Mouse (Mus musculus) 3T3-L1 (cell line): ENCODE measurements around the gene Heatr4.

Experiments used
- DNase-seq: peaks from one replicate; pipeline ENCODE4 v3.0.0-alpha.2; 2015; ENCODE audit warnings: low read depth, low spot score

The Heatr4 gene

GRCm38 (mm10) chr12:83998341-83999107 is 13.9 kb upstream of the Heatr4 start:
- DNase-seq: peak; percentile 57

- no peak for DNase-seq
Observed at GRCm38 (mm10) chr12:83997221-83997620, 12.6 kb upstream of the Heatr4 start.

- DNase-seq: no peak
Observed at GRCm38 (mm10) chr12:83989378-83989777, 4.7 kb upstream of the Heatr4 start.

GRCm38 (mm10) chr12:83988483-83988882 is 3.8 kb upstream of the Heatr4 start:
- peak; percentile 48 for DNase-seq

- peak; percentile 90 for DNase-seq
Observed at GRCm38 (mm10) chr12:83987583-83988441, 3.2 kb upstream of the Heatr4 start, which contains the start of gene Acot2. TSS of gene Acot2 (plus strand) at chr12:83987861.

DNA sequence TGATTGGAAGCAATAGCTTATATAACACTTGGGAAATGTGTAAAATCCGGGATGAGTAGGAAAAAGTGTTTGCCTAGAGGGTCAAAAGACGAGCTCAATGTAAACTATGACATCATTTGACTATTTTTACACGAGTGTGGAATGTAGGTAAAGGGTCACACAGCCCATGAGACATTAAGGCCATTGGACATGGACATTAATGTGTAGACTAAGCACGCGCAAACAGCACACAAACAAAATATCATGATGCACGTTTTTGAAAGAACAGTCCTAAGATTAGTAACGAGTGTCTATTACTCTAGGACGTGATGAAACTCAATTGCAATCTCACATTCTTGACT is 2.6 kb upstream of the Heatr4 start:
- DNase-seq: no peak

- no peak for DNase-seq
Observed at GRCm38 (mm10) chr12:83981615-83982014, 3.0 kb downstream of the Heatr4 start.

DNA sequence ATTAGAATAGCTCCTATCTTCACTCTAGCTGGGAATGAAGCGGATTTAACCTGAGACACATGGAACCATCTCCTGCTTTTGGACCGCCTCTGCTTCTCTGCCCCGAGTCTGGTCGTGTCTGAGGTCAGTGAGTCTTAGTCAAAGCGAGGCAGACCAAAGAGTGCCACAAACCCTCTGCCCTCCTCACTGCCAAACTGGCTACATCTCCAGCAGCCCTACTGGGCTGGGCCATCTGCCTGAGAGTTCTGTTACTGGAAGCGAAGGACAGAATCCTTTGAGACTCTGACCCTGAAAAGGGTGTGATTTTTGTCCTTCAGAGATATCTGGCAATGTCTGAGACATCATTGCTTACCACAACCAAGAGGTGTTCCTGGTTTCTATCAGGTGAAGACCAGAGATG is 5.8 kb downstream of the Heatr4 start:
- DNase-seq: no peak

GRCm38 (mm10) chr12:83972117-83972516 is 12.5 kb downstream of the Heatr4 start:
- DNase-seq: peak; percentile 74

- DNase-seq: no peak
Observed at GRCm38 (mm10) chr12:83965235-83965634, 19.4 kb downstream of the Heatr4 start.

DNA sequence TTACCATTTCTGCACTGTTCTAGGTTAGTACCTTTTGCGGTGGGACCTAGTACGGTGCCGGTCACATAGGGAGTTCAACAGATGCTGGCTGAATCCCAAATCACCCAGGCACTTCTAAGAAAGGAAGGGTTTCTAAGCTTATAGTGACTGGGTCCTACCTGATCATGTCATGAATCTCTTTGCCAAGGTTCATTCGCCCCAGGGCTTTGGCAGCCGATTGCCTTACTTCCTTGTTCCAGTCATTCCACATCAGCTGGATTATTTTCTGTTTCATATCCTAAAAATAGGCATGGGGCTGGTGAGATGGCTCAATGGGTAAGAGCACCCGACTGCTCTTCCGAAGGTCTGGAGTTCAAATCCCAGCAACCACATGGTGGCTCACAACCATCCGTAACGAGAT is 26.4 kb downstream of the Heatr4 start:
- DNase-seq: no peak

DNA sequence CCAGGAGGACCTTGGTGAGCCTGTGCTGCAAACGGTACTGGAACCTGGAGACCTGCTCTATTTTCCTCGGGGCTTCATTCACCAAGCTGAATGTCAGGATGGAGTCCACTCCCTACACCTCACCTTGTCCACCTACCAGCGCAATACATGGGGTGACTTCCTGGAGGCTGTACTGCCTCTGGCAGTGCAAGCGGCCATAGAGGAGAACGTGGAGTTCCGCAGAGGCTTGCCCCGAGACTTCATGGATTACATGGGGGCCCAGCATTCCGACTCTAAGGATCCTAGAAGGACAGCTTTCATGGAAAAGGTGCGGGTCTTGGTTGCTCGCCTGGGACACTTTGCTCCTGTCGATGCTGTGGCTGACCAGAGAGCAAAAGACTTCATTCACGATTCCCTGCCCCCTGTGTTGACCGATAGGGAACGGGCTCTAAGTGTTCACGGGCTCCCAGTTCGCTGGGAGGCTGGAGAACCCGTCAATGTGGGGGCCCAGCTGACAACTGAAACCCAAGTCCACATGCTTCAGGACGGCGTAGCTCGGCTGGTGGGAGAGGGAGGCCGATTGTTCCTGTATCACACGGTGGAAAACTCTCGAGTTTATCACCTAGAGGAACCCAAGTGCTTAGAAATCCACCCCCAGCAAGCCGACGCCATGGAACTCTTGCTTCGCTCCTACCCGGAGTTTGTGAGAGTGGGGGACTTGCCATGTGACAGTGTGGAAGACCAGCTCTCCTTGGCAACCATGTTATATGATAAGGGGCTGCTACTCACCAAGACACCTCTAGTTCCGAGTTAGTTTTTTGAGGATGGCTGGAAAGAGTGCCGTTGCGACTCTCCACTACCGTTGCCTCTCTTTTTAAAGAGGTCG is 32.7 kb downstream of the Heatr4 start:
- no peak for DNase-seq

DNA sequence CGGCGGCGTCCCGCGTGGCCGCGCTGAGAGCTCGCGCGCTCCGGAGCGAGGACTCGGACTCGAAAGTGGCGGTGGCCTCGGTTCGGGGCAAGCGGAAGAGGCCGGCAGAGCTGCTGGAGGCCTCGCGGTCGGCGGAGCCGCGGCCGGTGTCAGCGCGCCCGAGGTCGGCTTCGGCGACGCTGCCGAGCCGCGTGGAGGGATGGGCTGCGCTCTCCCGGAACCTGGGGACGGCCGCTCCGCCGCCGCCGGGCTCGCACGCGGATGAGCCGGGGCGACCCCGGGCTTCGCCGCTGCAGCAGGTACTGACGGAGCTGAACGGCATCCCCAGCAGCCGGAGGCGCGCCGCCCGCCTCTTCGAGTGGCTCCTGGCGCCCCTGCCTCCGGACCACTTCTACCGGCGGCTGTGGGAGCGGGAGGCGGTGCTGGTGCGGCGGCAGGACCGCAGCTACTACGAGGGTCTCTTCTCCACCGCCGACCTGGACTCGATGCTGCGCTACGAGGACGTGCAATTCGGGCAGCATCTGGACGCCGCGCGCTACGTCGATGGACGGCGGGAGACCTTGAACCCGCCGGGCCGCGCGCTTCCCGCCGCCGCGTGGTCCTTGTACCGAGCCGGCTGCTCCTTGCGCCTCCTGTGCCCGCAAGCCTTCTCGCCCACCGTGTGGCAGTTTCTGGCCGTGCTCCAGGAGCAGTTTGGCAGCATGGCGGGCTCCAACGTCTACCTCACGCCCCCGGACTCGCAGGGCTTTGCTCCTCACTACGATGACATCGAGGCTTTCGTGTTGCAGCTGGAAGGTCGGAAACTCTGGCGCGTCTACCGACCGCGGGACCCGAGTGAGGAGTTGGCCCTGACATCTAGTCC is 33.6 kb downstream of the Heatr4 start:
- DNase-seq: no peak

DNA sequence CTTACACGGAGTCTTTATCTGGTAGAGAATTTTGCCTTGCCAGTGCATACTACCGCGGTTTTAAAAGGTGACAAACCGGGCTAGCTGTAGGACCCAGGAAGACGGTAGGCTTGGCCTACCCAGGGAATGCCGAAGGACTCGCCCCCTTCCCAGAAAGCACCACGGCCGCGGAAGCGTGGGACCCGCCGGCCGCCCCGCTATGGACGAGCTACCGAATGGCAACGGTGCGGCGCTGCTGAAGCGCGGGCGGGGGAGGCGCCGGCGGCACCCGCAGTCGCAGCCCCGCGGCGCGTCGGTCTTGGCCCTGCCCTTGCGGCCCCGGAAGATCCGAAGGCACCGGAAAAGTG is 34.2 kb downstream of the Heatr4 start, which contains the start of gene Riox1:
Gene Riox1, plus strand, starts transcription at position 116 of the 347 bp plus-strand sequence.
- DNase-seq: peak; percentile 81

DNA sequence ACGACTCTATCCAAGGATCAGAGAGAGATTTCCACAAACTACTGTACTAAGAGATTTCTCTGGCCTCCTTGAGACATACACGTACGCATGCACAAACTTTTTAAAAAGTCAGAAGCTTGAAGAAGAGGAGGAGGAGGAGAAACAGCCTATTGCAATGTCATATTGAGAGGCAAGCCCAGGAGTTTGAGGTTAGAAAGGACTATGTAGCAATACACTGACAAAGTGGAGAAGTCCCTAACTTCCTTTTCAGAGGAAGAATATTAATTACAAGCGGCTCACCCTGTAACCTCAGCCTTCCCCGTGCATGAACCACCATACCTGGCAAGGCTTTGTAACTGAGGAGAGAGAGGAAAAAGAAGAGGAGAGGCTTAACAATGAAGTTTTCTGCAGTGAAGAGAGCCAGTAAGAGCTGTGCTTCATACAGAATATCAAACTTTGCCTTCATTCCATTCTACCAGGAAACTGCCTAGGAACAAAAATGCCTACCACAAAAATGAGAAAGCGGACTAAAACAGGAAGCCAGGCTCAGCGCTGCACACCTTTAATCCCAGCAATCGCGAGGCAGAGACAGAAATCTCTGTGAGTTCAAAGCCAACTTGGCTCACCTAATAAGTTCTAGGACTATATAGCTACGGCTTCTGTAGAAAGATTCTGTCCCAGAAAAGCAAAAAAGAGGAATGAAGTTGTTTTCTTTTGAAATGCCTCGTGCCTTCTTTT is 34.7 kb downstream of the Heatr4 start:
- DNase-seq: peak; percentile 8

- no peak for DNase-seq
Observed at GRCm38 (mm10) chr12:83949043-83949442, 35.6 kb downstream of the Heatr4 start.

DNA sequence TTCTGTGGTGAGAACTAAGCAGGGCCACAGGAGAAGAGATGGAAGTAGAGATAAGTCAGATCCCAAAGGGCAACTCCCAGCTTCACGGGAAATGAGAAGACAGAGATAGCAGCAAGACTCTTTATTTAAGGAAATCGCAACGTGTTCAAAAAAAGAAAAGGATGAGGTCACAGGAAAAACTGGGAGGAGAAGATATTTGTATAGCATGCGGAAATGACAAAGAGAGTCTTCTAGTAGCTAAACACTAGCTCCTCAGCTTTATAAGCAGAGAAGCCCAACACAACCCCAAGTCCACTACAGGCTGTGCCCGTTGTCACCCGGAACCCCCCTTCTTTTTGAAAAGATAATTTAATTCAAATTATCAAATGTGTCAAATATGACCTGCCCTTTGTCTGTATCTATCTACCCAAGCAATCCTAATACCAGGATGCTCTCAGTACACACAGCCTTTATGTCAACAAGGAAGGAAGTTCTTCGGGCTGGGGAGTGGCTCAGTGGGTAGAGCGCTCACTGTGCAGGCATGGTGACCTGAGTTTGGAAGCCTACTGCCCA is 37.3 kb downstream of the Heatr4 start:
- DNase-seq: no peak

GRCm38 (mm10) chr12:83941938-83942337 is 42.7 kb downstream of the Heatr4 start:
- DNase-seq: no peak

- no peak for DNase-seq
Observed at GRCm38 (mm10) chr12:83940031-83940430, 44.6 kb downstream of the Heatr4 start.

GRCm38 (mm10) chr12:83939332-83939731 is 45.3 kb downstream of the Heatr4 start:
- no peak for DNase-seq
